Mouse (Mus musculus) stomach, postnatal 0 days (tissue): Measurements from ENCODE around the gene Kirrel3. TPM values are rescaled to one million over a fixed set of nuclear protein-coding genes. Genes with fewer than 3 reads are reported as not detected.

ENCODE experiments used
- ATAC-seq: fragments of 200-750 bp; cut with Nextera tagmentation; 2 replicates; pipeline ENCODE4 v1.8.0; 2017; ENCODE audit not compliant: low FRiP score, low TSS enrichment
- DNase-seq: peaks from one replicate; pipeline ENCODE4 v3.0.0-alpha.2; 2016; ENCODE audit warnings: low spot score
- H3K27ac ChIP-seq: fragments of 300-500 bp; sonication (generic); replicated peaks from 2 replicates; pipeline ENCODE4 v1.5.1; 2014; ENCODE audit warnings: mild to moderate bottlenecking, control low read depth
- H3K27me3 ChIP-seq: fragments of 300-500 bp; sonication (generic); 2 replicates; pipeline ENCODE4 v1.6.1; 2014; ENCODE audit warnings: low read length; ENCODE audit not compliant: control insufficient read depth, insufficient read depth
- H3K36me3 ChIP-seq: fragments of 300-500 bp; sonication (generic); 2 replicates; pipeline ENCODE4 v1.6.1; 2014; ENCODE audit warnings: low read length, mixed read lengths; ENCODE audit not compliant: control insufficient read depth, insufficient read depth
- H3K4me1 ChIP-seq: fragments of 300-500 bp; sonication (generic); replicated peaks from 2 replicates; pipeline ENCODE4 v1.6.1; 2014; ENCODE audit warnings: antibody characterized with exemption; ENCODE audit not compliant: control insufficient read depth, insufficient read depth
- H3K4me2 ChIP-seq: fragments of 300-500 bp; sonication (generic); replicated peaks from 2 replicates; pipeline ENCODE4 v1.6.1; 2014; ENCODE audit warnings: low read depth, mild to moderate bottlenecking, control low read depth, moderate library complexity
- H3K4me3 ChIP-seq: fragments of 300-500 bp; sonication (generic); 2 replicates; pipeline ENCODE4 v1.5.1; 2014; ENCODE audit warnings: low read depth, low read length, control low read depth
- H3K9ac ChIP-seq: fragments of 300-500 bp; sonication (generic); 2 replicates; pipeline ENCODE4 v1.6.1; 2014; ENCODE audit warnings: mild to moderate bottlenecking, low read length, control low read depth, mixed read lengths
- H3K9me3 ChIP-seq: fragments of 300-500 bp; sonication (generic); 2 replicates; pipeline ENCODE4 v1.6.1; 2016; ENCODE audit warnings: low read length; ENCODE audit not compliant: control insufficient read depth
- CTCF ChIP-seq: IDR thresholded peaks from 2 replicates; pipeline ENCODE4 v1.5.1; 2016; ENCODE audit warnings: antibody characterized with exemption, low read depth, mild to moderate bottlenecking, moderate library complexity
- EP300 ChIP-seq: optimal IDR thresholded peaks from 2 replicates; pipeline ENCODE3; 2016; ENCODE audit warnings: antibody characterized with exemption
- WGBS: fragments of 180-500 bp; shearing (Covaris S2); extraction: QIAGEN DNeasy Blood & Tissue Kit; methylation state at CpG from one replicate; pipeline ENCODE4 v1.1.7; 2014; 5-methylcytosine and 5-hydroxymethylcytosine counted together
- polyA plus RNA-seq: library from polyadenylated mRNA; unstranded; fragments of >200 nt; fragmentation: Nextera tagmentation; extraction: Ambion mirVana; gene quantifications from 2 replicates; pipeline ENCODE4 v1.2.1, GENCODE M21; 2015

Kirrel3 gene
- polyA plus RNA-seq, 1 experiment from 2014 or later: 1.4 TPM

- no peak for TF ChIP-seq CTCF
- TF ChIP-seq EP300: no peak
- 87% methylated on average over 6 of the region's 6 CpGs for WGBS
- H3K27me3 ChIP-seq: no peaks in the 10 kb centered on the region
- H3K4me2 ChIP-seq: no peak overlapping the region
- H3K4me1 ChIP-seq: no peaks in the 10 kb centered on the region
- no peak for ATAC-seq
- no peak overlapping the region for H3K27ac ChIP-seq
- no peak overlapping the region for H3K9ac ChIP-seq
- DNase-seq: no peak
- H3K9me3 ChIP-seq: no peaks in the 10 kb centered on the region
- H3K36me3 ChIP-seq: no peaks in the 10 kb centered on the region
- H3K4me3 ChIP-seq: no peak overlapping the region
Measured at GRCm38 (mm10) chr9:34574611-34575010, 88.9 kb downstream of the Kirrel3 start.

- TF ChIP-seq EP300 (no peak), CTCF (no peak)
- H3K36me3 ChIP-seq: no peaks in the 10 kb centered on the region
- H3K4me3 ChIP-seq: no peak overlapping the region
- H3K4me1 ChIP-seq: no peaks in the 10 kb centered on the region
- ATAC-seq (no peak), DNase-seq (no peak)
- no peaks in the 10 kb centered on the region for H3K27me3 ChIP-seq
- H3K9me3 ChIP-seq: no peaks in the 10 kb centered on the region
- 84% methylated on average over 6 of the region's 6 CpGs for WGBS
- H3K4me2 ChIP-seq: no peak overlapping the region
- no peak overlapping the region for H3K27ac ChIP-seq
- no peak overlapping the region for H3K9ac ChIP-seq
Measured at GRCm38 (mm10) chr9:34579174-34579573, 93.5 kb downstream of the Kirrel3 start.

GRCm38 (mm10) chr9:34580059-34580458 is 94.4 kb downstream of the Kirrel3 start:
- H3K27me3 ChIP-seq: no peaks in the 10 kb centered on the region
- H3K9ac ChIP-seq: no peak overlapping the region
- H3K4me3 ChIP-seq: no peak overlapping the region
- 90% methylated on average over 1 of the region's 1 CpGs for WGBS
- H3K4me2 ChIP-seq: no peak overlapping the region
- H3K9me3 ChIP-seq: no peaks in the 10 kb centered on the region
- no peak for TF ChIP-seq EP300
- TF ChIP-seq CTCF: no peak
- H3K36me3 ChIP-seq: no peaks in the 10 kb centered on the region
- H3K4me1 ChIP-seq: no peaks in the 10 kb centered on the region
- DNase-seq: no peak
- no peak for ATAC-seq
- no peak overlapping the region for H3K27ac ChIP-seq

GRCm38 (mm10) chr9:34582496-34582895 is 96.8 kb downstream of the Kirrel3 start:
- no peak for TF ChIP-seq EP300
- TF ChIP-seq CTCF: no peak
- no peak for ATAC-seq
- no peaks in the 10 kb centered on the region for H3K36me3 ChIP-seq

GRCm38 (mm10) chr9:34585487-34585886 is 99.8 kb downstream of the Kirrel3 start:
- WGBS: 26% methylated on average over 2 of the region's 2 CpGs
- Histone ChIP-seq H3K4me1 (no peaks in the 10 kb centered on the region), H3K4me2 (no peak overlapping the region), H3K4me3 (no peak overlapping the region), H3K9ac (no peak overlapping the region), H3K9me3 (no peaks in the 10 kb centered on the region), H3K27ac (no peak overlapping the region), H3K27me3 (no peaks in the 10 kb centered on the region), H3K36me3 (no peaks in the 10 kb centered on the region)
- ATAC-seq (no peak), DNase-seq (no peak)
- no peak for TF ChIP-seq CTCF
- TF ChIP-seq EP300: no peak

More at GRCm38 (mm10) chr9:34582496-34582895, 96.8 kb downstream of the Kirrel3 start:
- Histone ChIP-seq H3K4me1 (no peaks in the 10 kb centered on the region), H3K27ac (no peak overlapping the region), H3K9ac (no peak overlapping the region), H3K27me3 (no peaks in the 10 kb centered on the region), H3K4me2 (no peak overlapping the region), H3K4me3 (no peak overlapping the region), H3K9me3 (no peaks in the 10 kb centered on the region)
- WGBS: 82% methylated on average over 1 of the region's 1 CpGs
- DNase-seq: no peak

GRCm38 (mm10) chr9:34586080-34586479 is 100.4 kb downstream of the Kirrel3 start:
- Histone ChIP-seq H3K9me3 (no peaks in the 10 kb centered on the region), H3K4me1 (no peaks in the 10 kb centered on the region), H3K36me3 (no peaks in the 10 kb centered on the region), H3K4me3 (no peak overlapping the region), H3K4me2 (no peak overlapping the region), H3K27me3 (no peaks in the 10 kb centered on the region), H3K9ac (no peak overlapping the region), H3K27ac (no peak overlapping the region)
- 23% methylated on average over 2 of the region's 2 CpGs for WGBS
- ATAC-seq (no peak), DNase-seq (no peak)
- TF ChIP-seq CTCF: no peak
- TF ChIP-seq EP300: no peak
